Mouse (Mus musculus): ENCODE results near the gene Mss51. TPM values are rescaled to one million over a fixed set of nuclear protein-coding genes. Genes with fewer than 3 reads are reported as not detected.

Gene Mss51
- 0.09 TPM in 1 of 2 replicates, not detected in the other for polyA plus RNA-seq (2012)

- no peak for TF ChIP-seq GATA1 (IDR thresholded peaks at IDR 0.05; ENCODE audit: low read length)
Measured at GRCm38 (mm10) chr14:20496603-20497002, at the start of gene Mss51. TSS of gene Mss51 (minus strand) at chr14:20496901.

GRCm38 (mm10) chr14:20546415-20546814, 49.7 kb upstream of the Mss51 start, which contains the start of gene Ppp3cb:
TSS of gene Ppp3cb (minus strand) at chr14:20546573.
- no peak for TF ChIP-seq GATA1 (IDR thresholded peaks at IDR 0.05; ENCODE audit: low read length)

GRCm38 (mm10) chr14:20545529-20546331, 49.0 kb upstream of the Mss51 start:
- no peak for TF ChIP-seq GATA1 (IDR thresholded peaks at IDR 0.05; ENCODE audit: low read length)

- TF ChIP-seq GATA1 (IDR thresholded peaks at IDR 0.05; ENCODE audit: low read length): no peak
Measured at GRCm38 (mm10) chr14:20544467-20545411, 48.0 kb upstream of the Mss51 start.

- no peak for TF ChIP-seq GATA1 (IDR thresholded peaks at IDR 0.05; ENCODE audit: low read length)
Measured at GRCm38 (mm10) chr14:20529643-20530042, 32.9 kb upstream of the Mss51 start.

- TF ChIP-seq GATA1 (IDR thresholded peaks at IDR 0.05; ENCODE audit: low read length): no peak
Measured at GRCm38 (mm10) chr14:20520179-20520578, 23.5 kb upstream of the Mss51 start.

- no peak for TF ChIP-seq GATA1 (IDR thresholded peaks at IDR 0.05; ENCODE audit: low read length)
Measured at GRCm38 (mm10) chr14:20508424-20508823, 11.7 kb upstream of the Mss51 start.

GRCm38 (mm10) chr14:20502966-20503365, 6.3 kb upstream of the Mss51 start:
- no peak for TF ChIP-seq GATA1 (IDR thresholded peaks at IDR 0.05; ENCODE audit: low read length)

GRCm38 (mm10) chr14:20499982-20500381, 3.3 kb upstream of the Mss51 start:
- TF ChIP-seq GATA1 (IDR thresholded peaks at IDR 0.05; ENCODE audit: low read length): no peak

- TF ChIP-seq GATA1 (IDR thresholded peaks at IDR 0.05; ENCODE audit: low read length): no peak
Measured at GRCm38 (mm10) chr14:20486031-20486430, 10.7 kb downstream of the Mss51 start.

GRCm38 (mm10) chr14:20482051-20482751, 14.5 kb downstream of the Mss51 start:
- TF ChIP-seq GATA1 (IDR thresholded peaks at IDR 0.05; ENCODE audit: low read length): no peak

- TF ChIP-seq GATA1 (IDR thresholded peaks at IDR 0.05; ENCODE audit: low read length): no peak
Measured at GRCm38 (mm10) chr14:20481211-20481610, 15.5 kb downstream of the Mss51 start.

- TF ChIP-seq GATA1 (IDR thresholded peaks at IDR 0.05; ENCODE audit: low read length): no peak
Measured at GRCm38 (mm10) chr14:20480195-20480579, 16.5 kb downstream of the Mss51 start.

GRCm38 (mm10) chr14:20479291-20480194, 17.2 kb downstream of the Mss51 start, which contains the start of gene Anxa7:
TSS of gene Anxa7 (minus strand) at chr14:20480133.
- TF ChIP-seq GATA1 (IDR thresholded peaks at IDR 0.05; ENCODE audit: low read length): no peak

All from G1E-ER4 (cell line).